Mouse (Mus musculus) forebrain, embryonic 10.5 days (tissue): ENCODE results near the gene Cpne9. TPM values are rescaled to one million over a fixed set of nuclear protein-coding genes. Genes with fewer than 3 reads are reported as not detected.

Experiments
- DNase-seq: peaks from one replicate; pipeline ENCODE4 v3.0.0-alpha.2; 2017; ENCODE audit warnings: low spot score; ENCODE audit errors: extremely low spot score
- H3K27ac ChIP-seq: fragments of 300-500 bp; sonication (generic); 2 replicates; pipeline ENCODE4 v1.5.1; 2016; ENCODE audit warnings: mild to moderate bottlenecking
- H3K27me3 ChIP-seq: fragments of 300-500 bp; sonication (generic); 2 replicates; pipeline ENCODE4 v1.6.1; 2016; ENCODE audit warnings: mild to moderate bottlenecking; ENCODE audit not compliant: poor library complexity, severe bottlenecking
- H3K36me3 ChIP-seq: fragments of 300-500 bp; sonication (generic); replicated peaks from 2 replicates; pipeline ENCODE4 v1.6.1; 2016; ENCODE audit warnings: mild to moderate bottlenecking, moderate library complexity
- H3K4me1 ChIP-seq: fragments of 300-500 bp; sonication (generic); 2 replicates; pipeline ENCODE4 v1.6.1; 2016
- H3K4me3 ChIP-seq: fragments of 300-500 bp; sonication (generic); 2 replicates; pipeline ENCODE4 v1.5.1; 2016; ENCODE audit warnings: mild to moderate bottlenecking, moderate library complexity
- H3K9me3 ChIP-seq: fragments of 300-500 bp; sonication (generic); 2 replicates; pipeline ENCODE4 v1.6.1; 2016; ENCODE audit warnings: mild to moderate bottlenecking, moderate library complexity
- WGBS: fragments of 180-500 bp; shearing (Covaris S2); methylation state at CpG from one replicate; pipeline ENCODE4 v1.1.7; 2016; 5-methylcytosine and 5-hydroxymethylcytosine counted together
- polyA plus RNA-seq: library from polyadenylated mRNA; unstranded; fragments of >200 nt; fragmentation: Nextera tagmentation; extraction: Ambion mirVana; gene quantifications from 2 replicates; pipeline ENCODE4 v1.2.1, GENCODE M21; 2016

Cpne9 gene
- polyA plus RNA-seq, 1 experiment from 2014 or later, result 0.05 TPM

- Histone ChIP-seq H3K4me3 (no peak overlapping the region), H3K27ac (no peak overlapping the region), H3K27me3 (no peaks in the 10 kb centered on the region), H3K36me3 (no peaks in the 10 kb centered on the region), H3K4me1 (no peaks in the 10 kb centered on the region), H3K9me3 (no peaks in the 10 kb centered on the region)
- no peak for DNase-seq
- 85% methylated on average over 3 of the region's 3 CpGs for WGBS
Measured at GRCm38 (mm10) chr6:113352820-113353219, 70.7 kb downstream of the Cpne9 start.

- no peak overlapping the region for H3K4me3 ChIP-seq
- H3K36me3 ChIP-seq, result no peaks in the 10 kb centered on the region
- WGBS, result 80% methylated on average over 3 of the region's 3 CpGs
- no peak overlapping the region for H3K27ac ChIP-seq
- no peaks in the 10 kb centered on the region for H3K9me3 ChIP-seq
- no peaks in the 10 kb centered on the region for H3K4me1 ChIP-seq
- no peaks in the 10 kb centered on the region for H3K27me3 ChIP-seq
- DNase-seq, result no peak
Measured at GRCm38 (mm10) chr6:113353696-113354095, 71.6 kb downstream of the Cpne9 start.

Other genes starting within 250 kb of the Cpne9 start
- 75.2 and 81.4 TPM in 2 replicates for gene Thumpd3, start 236.1 kb upstream of the Cpne9 start, polyA plus RNA-seq
- gene Setd5, start 204.9 kb upstream of the Cpne9 start, polyA plus RNA-seq, result 72.5 and 77.8 TPM in 2 replicates
- 10.8 and 11.4 TPM in 2 replicates for gene Lhfpl4, start 86.9 kb upstream of the Cpne9 start, polyA plus RNA-seq
- 42.0 and 45.1 TPM in 2 replicates for gene Mtmr14, start 44.5 kb upstream of the Cpne9 start, polyA plus RNA-seq
- 26.1 and 26.7 TPM in 2 replicates for gene Brpf1, start 24.8 kb downstream of the Cpne9 start, polyA plus RNA-seq
- 18.3 and 18.8 TPM in 2 replicates for gene Ogg1, start 44.7 kb downstream of the Cpne9 start, polyA plus RNA-seq
- 33.8 and 37.4 TPM in 2 replicates for gene Camk1, start 61.7 kb downstream of the Cpne9 start, polyA plus RNA-seq
- 53.8 and 59.3 TPM in 2 replicates for gene Tada3, start 95.6 kb downstream of the Cpne9 start, polyA plus RNA-seq
- 366 TPM in 2 replicates for gene Arpc4, start 95.8 kb downstream of the Cpne9 start, polyA plus RNA-seq
- 4.0 and 4.2 TPM in 2 replicates for gene Ttll3, start 107.0 kb downstream of the Cpne9 start, polyA plus RNA-seq
- 38.3 and 40.6 TPM in 2 replicates for gene Rpusd3, start 137.0 kb downstream of the Cpne9 start, polyA plus RNA-seq
- gene Cidec, start 153.5 kb downstream of the Cpne9 start, polyA plus RNA-seq, result not detected in 2 replicates
- 85.1 and 92.0 TPM in 2 replicates for gene Jagn1, start 160.3 kb downstream of the Cpne9 start, polyA plus RNA-seq
- 0.73 and 1.3 TPM in 2 replicates for gene Il17re, start 176.2 kb downstream of the Cpne9 start, polyA plus RNA-seq
- gene Il17rc, start 189.1 kb downstream of the Cpne9 start, polyA plus RNA-seq, result 2.5 and 2.7 TPM in 2 replicates
- gene Creld1, start 201.0 kb downstream of the Cpne9 start, polyA plus RNA-seq, result 31.1 and 33.2 TPM in 2 replicates
- gene Prrt3, start 219.6 kb downstream of the Cpne9 start, polyA plus RNA-seq, result 2.1 and 2.8 TPM in 2 replicates
- 75.0 and 78.5 TPM in 2 replicates for gene Emc3, start 249.3 kb downstream of the Cpne9 start, polyA plus RNA-seq
- 20.7 and 25.0 TPM in 2 replicates for gene Fancd2, start 249.4 kb downstream of the Cpne9 start, polyA plus RNA-seq